Mouse (Mus musculus): ENCODE results near the gene Olfr56.

Olfr56 gene

GRCm38 (mm10) chr11:49091171-49091570 lies 112.5 kb downstream of the Olfr56 start:
- no peak for DNase-seq (ENCODE audit: low read depth, low spot score)

GRCm38 (mm10) chr11:49092053-49092586 lies 113.4 kb downstream of the Olfr56 start:
- no peak for DNase-seq (ENCODE audit: low read depth, low spot score)

GRCm38 (mm10) chr11:49092786-49093185 lies 114.1 kb downstream of the Olfr56 start:
- DNase-seq (ENCODE audit: low read depth, low spot score): no peak

- no peak for DNase-seq (ENCODE audit: low read depth, low spot score)
Observed at GRCm38 (mm10) chr11:49093861-49094660, 115.4 kb downstream of the Olfr56 start.

- no peak for DNase-seq (ENCODE audit: low read depth, low spot score)
Observed at GRCm38 (mm10) chr11:49095367-49095766, 116.7 kb downstream of the Olfr56 start.

- DNase-seq (ENCODE audit: low read depth, low spot score): no peak
Observed at GRCm38 (mm10) chr11:49100409-49100808, 121.7 kb downstream of the Olfr56 start.

- DNase-seq (ENCODE audit: low read depth, low spot score): no peak
Observed at GRCm38 (mm10) chr11:49101500-49101899, 122.8 kb downstream of the Olfr56 start.

- peak; percentile 61 for DNase-seq (ENCODE audit: low read depth, low spot score)
Observed at GRCm38 (mm10) chr11:49103047-49103693, 124.5 kb downstream of the Olfr56 start.

GRCm38 (mm10) chr11:49105752-49106151 lies 127.1 kb downstream of the Olfr56 start:
- no peak for DNase-seq (ENCODE audit: low read depth, low spot score)

- DNase-seq (ENCODE audit: low read depth, low spot score): no peak
Observed at GRCm38 (mm10) chr11:49107650-49108537, 129.2 kb downstream of the Olfr56 start.

- no peak for DNase-seq (ENCODE audit: low read depth, low spot score)
Observed at GRCm38 (mm10) chr11:49108833-49109232, 130.1 kb downstream of the Olfr56 start.

GRCm38 (mm10) chr11:49111000-49111399 lies 132.3 kb downstream of the Olfr56 start:
- no peak for DNase-seq (ENCODE audit: low read depth, low spot score)

GRCm38 (mm10) chr11:49112624-49113219 lies 134.0 kb downstream of the Olfr56 start:
- DNase-seq (ENCODE audit: low read depth, low spot score): no peak

- DNase-seq (ENCODE audit: low read depth, low spot score): no peak
Observed at GRCm38 (mm10) chr11:49114158-49114557, 135.5 kb downstream of the Olfr56 start.

- DNase-seq (ENCODE audit: low read depth, low spot score): no peak
Observed at GRCm38 (mm10) chr11:49114774-49115173, 136.1 kb downstream of the Olfr56 start, which contains the start of gene Olfr1396. Gene Olfr1396 (minus strand): TSS chr11:49114874.

- no peak for DNase-seq (ENCODE audit: low read depth, low spot score)
Observed at GRCm38 (mm10) chr11:49119635-49120034, 140.9 kb downstream of the Olfr56 start.

GRCm38 (mm10) chr11:49124169-49124568 lies 145.5 kb downstream of the Olfr56 start:
- no peak for DNase-seq (ENCODE audit: low read depth, low spot score)

GRCm38 (mm10) chr11:49141974-49142373 lies 163.3 kb downstream of the Olfr56 start, which contains the start of gene Olfr1395:
Gene Olfr1395 (plus strand): TSS chr11:49142274.
- no peak for DNase-seq (ENCODE audit: low read depth, low spot score)

GRCm38 (mm10) chr11:49154077-49154476 lies 175.4 kb downstream of the Olfr56 start, which contains the start of gene Olfr1394:
Gene Olfr1394 (plus strand): TSS chr11:49154377.
- DNase-seq (ENCODE audit: low read depth, low spot score): no peak

- no peak for DNase-seq (ENCODE audit: low read depth, low spot score)
Observed at GRCm38 (mm10) chr11:49156821-49157814, 178.4 kb downstream of the Olfr56 start.

All from retina, adult 2 months (tissue).